Mouse (Mus musculus) hindbrain, embryonic 10.5 days (tissue): ENCODE data around the gene Slc6a5. TPM values are rescaled to one million over a fixed set of nuclear protein-coding genes. Genes with fewer than 3 reads are reported as not detected.
"Not testable (repeated sequence)": the region's sequence is repeated elsewhere in the genome, so short reads cannot be mapped to it uniquely, and the experiment has no call there.

Experiments used
- DNase-seq: peaks from one replicate; pipeline ENCODE4 v3.0.0-alpha.2; 2017; ENCODE audit warnings: low spot score
- H3K27ac ChIP-seq: fragments of 300-500 bp; sonication (generic); 2 replicates; pipeline ENCODE4 v1.5.1; 2016; ENCODE audit warnings: mild to moderate bottlenecking, moderate library complexity
- H3K27me3 ChIP-seq: fragments of 300-500 bp; sonication (generic); 2 replicates; pipeline ENCODE4 v1.6.1; 2016; ENCODE audit warnings: mild to moderate bottlenecking; ENCODE audit not compliant: poor library complexity, insufficient read depth, severe bottlenecking
- H3K36me3 ChIP-seq: fragments of 300-500 bp; sonication (generic); 2 replicates; pipeline ENCODE4 v1.6.1; 2016; ENCODE audit warnings: mild to moderate bottlenecking, moderate library complexity
- H3K4me1 ChIP-seq: fragments of 300-500 bp; sonication (generic); replicated peaks from 2 replicates; pipeline ENCODE4 v1.6.1; 2016; ENCODE audit warnings: mild to moderate bottlenecking
- H3K4me3 ChIP-seq: fragments of 300-500 bp; sonication (generic); 2 replicates; pipeline ENCODE4 v1.5.1; 2016; ENCODE audit warnings: mild to moderate bottlenecking, moderate library complexity
- H3K9me3 ChIP-seq: fragments of 300-500 bp; sonication (generic); 2 replicates; pipeline ENCODE4 v1.6.1; 2016; ENCODE audit warnings: mild to moderate bottlenecking, moderate library complexity
- WGBS: fragments of 180-500 bp; shearing (Covaris S2); methylation state at CpG from one replicate; pipeline ENCODE4 v1.1.7; 2016; 5-methylcytosine and 5-hydroxymethylcytosine counted together
- polyA plus RNA-seq: library from polyadenylated mRNA; unstranded; fragments of >200 nt; fragmentation: Nextera tagmentation; extraction: Ambion mirVana; gene quantifications from 2 replicates; pipeline ENCODE4 v1.2.1, GENCODE M21; 2016

Slc6a5 gene
- polyA plus RNA-seq, 1 experiment from 2014 or later: 4.1 TPM

- Histone ChIP-seq H3K4me1 (peaks cover 12% of the 10 kb centered on the region), H3K27ac (no peak overlapping the region), H3K27me3 (peaks cover 90% of the 10 kb centered on the region), H3K4me3 (no peak overlapping the region), H3K36me3 (no peaks in the 10 kb centered on the region), H3K9me3 (0 out of 2 replicates have a peak, but pooled peaks cover 2% of the 10 kb centered on the region)
- DNase-seq: no peak
- WGBS: 87% methylated on average over 4 of the region's 4 CpGs
Observed at GRCm38 (mm10) chr7:49919494-49919893, 9.5 kb downstream of the Slc6a5 start.

GRCm38 (mm10) chr7:49920751-49921150 is 10.8 kb downstream of the Slc6a5 start:
- no peaks in the 10 kb centered on the region for H3K36me3 ChIP-seq
- no peak for DNase-seq
- 0 out of 2 replicates have a peak, but pooled peaks cover 2% of the 10 kb centered on the region for H3K9me3 ChIP-seq
- H3K4me3 ChIP-seq: no peak overlapping the region
- H3K27ac ChIP-seq: no peak overlapping the region
- 79% methylated on average over 4 of the region's 4 CpGs for WGBS
- H3K27me3 ChIP-seq: peaks cover 85% of the 10 kb centered on the region
- H3K4me1 ChIP-seq: peaks cover 11% of the 10 kb centered on the region

- H3K27me3 ChIP-seq: peaks cover 74% of the 10 kb centered on the region
- WGBS: 39% methylated on average over 4 of the region's 4 CpGs
- peak overlapping the region; percentile 67 for H3K27ac ChIP-seq
- H3K4me3 ChIP-seq: peak overlapping the region; percentile 6; the same call in 1 of the 2 replicates
- H3K9me3 ChIP-seq: 0 out of 2 replicates have a peak, but pooled peaks cover 2% of the 10 kb centered on the region
- peaks cover 9% of the 10 kb centered on the region for H3K4me1 ChIP-seq
- no peaks in the 10 kb centered on the region for H3K36me3 ChIP-seq
- DNase-seq: peak; percentile 18
Observed at GRCm38 (mm10) chr7:49922928-49923327, 13.0 kb downstream of the Slc6a5 start.

- peak overlapping the region; percentile 6; the same call in 1 of the 2 replicates for H3K4me3 ChIP-seq
- H3K27ac ChIP-seq: peak overlapping the region; percentile 67
- H3K27me3 ChIP-seq: peaks cover 74% of the 10 kb centered on the region
- H3K36me3 ChIP-seq: no peaks in the 10 kb centered on the region
- DNase-seq: peak; percentile 85
- H3K4me1 ChIP-seq: peaks cover 9% of the 10 kb centered on the region
- 0 out of 2 replicates have a peak, but pooled peaks cover 2% of the 10 kb centered on the region for H3K9me3 ChIP-seq
- WGBS: under 1% methylated on average over 13 of the region's 13 CpGs
Observed at GRCm38 (mm10) chr7:49923376-49923775, 13.4 kb downstream of the Slc6a5 start.

GRCm38 (mm10) chr7:49928571-49928970 is 18.6 kb downstream of the Slc6a5 start:
- Histone ChIP-seq H3K4me3 (no peak overlapping the region), H3K27ac (no peak overlapping the region), H3K4me1 (0 out of 2 replicates have a peak, but pooled peaks cover 3% of the 10 kb centered on the region), H3K36me3 (no peaks in the 10 kb centered on the region), H3K27me3 (peaks cover 46% of the 10 kb centered on the region), H3K9me3 (no peaks in the 10 kb centered on the region)
- DNase-seq: no peak
- 70% methylated on average over 3 of the region's 3 CpGs for WGBS

- Histone ChIP-seq H3K4me3 (no peak overlapping the region), H3K9me3 (no peaks in the 10 kb centered on the region), H3K4me1 (0 out of 2 replicates have a peak, but pooled peaks cover 3% of the 10 kb centered on the region), H3K36me3 (no peaks in the 10 kb centered on the region), H3K27ac (no peak overlapping the region), H3K27me3 (peaks cover 36% of the 10 kb centered on the region)
- 63% methylated on average over 4 of the region's 4 CpGs for WGBS
- no peak for DNase-seq
Observed at GRCm38 (mm10) chr7:49929999-49930398, 20.1 kb downstream of the Slc6a5 start.

GRCm38 (mm10) chr7:49933386-49934115 is 23.6 kb downstream of the Slc6a5 start:
- 85% methylated on average over 14 of the region's 14 CpGs for WGBS
- H3K27me3 ChIP-seq: peaks cover 16% of the 10 kb centered on the region
- H3K9me3 ChIP-seq, DNase-seq, H3K27ac ChIP-seq, H3K4me1 ChIP-seq, H3K36me3 ChIP-seq, H3K4me3 ChIP-seq: not testable (repeated sequence)

- peaks cover 6% of the 10 kb centered on the region for H3K27me3 ChIP-seq
- WGBS: 86% methylated on average over 3 of the region's 3 CpGs
Observed at GRCm38 (mm10) chr7:49936821-49937220, 26.9 kb downstream of the Slc6a5 start.

GRCm38 (mm10) chr7:49942023-49942422 is 32.1 kb downstream of the Slc6a5 start:
- no peak for DNase-seq
- WGBS: 81% methylated on average over 3 of the region's 3 CpGs
- Histone ChIP-seq H3K9me3 (no peaks in the 10 kb centered on the region), H3K27ac (no peak overlapping the region), H3K4me3 (no peak overlapping the region), H3K36me3 (no peaks in the 10 kb centered on the region), H3K4me1 (0 out of 2 replicates have a peak, but pooled peaks cover 3% of the 10 kb centered on the region), H3K27me3 (no peaks in the 10 kb centered on the region)

More at GRCm38 (mm10) chr7:49936821-49937220, 26.9 kb downstream of the Slc6a5 start:
- no peaks in the 10 kb centered on the region for H3K9me3 ChIP-seq
- no peak for DNase-seq
- no peak overlapping the region for H3K27ac ChIP-seq
- H3K36me3 ChIP-seq: no peaks in the 10 kb centered on the region
- H3K4me1 ChIP-seq: no peaks in the 10 kb centered on the region
- no peak overlapping the region for H3K4me3 ChIP-seq

- 55% methylated on average over 5 of the region's 5 CpGs for WGBS
- DNase-seq: no peak
- H3K4me1 ChIP-seq: 0 out of 2 replicates have a peak, but pooled peaks cover 3% of the 10 kb centered on the region
- no peaks in the 10 kb centered on the region for H3K9me3 ChIP-seq
- no peak overlapping the region for H3K4me3 ChIP-seq
- no peak overlapping the region for H3K27ac ChIP-seq
- no peaks in the 10 kb centered on the region for H3K36me3 ChIP-seq
- no peaks in the 10 kb centered on the region for H3K27me3 ChIP-seq
Observed at GRCm38 (mm10) chr7:49942490-49942889, 32.5 kb downstream of the Slc6a5 start.

GRCm38 (mm10) chr7:49946691-49947090 is 36.7 kb downstream of the Slc6a5 start:
- H3K27ac ChIP-seq: no peak overlapping the region
- H3K36me3 ChIP-seq: no peaks in the 10 kb centered on the region
- 91% methylated on average over 9 of the region's 9 CpGs for WGBS
- H3K9me3 ChIP-seq: no peaks in the 10 kb centered on the region
- H3K4me1 ChIP-seq: 0 out of 2 replicates have a peak, but pooled peaks cover 3% of the 10 kb centered on the region
- no peak overlapping the region for H3K4me3 ChIP-seq
- DNase-seq: no peak
- H3K27me3 ChIP-seq: no peaks in the 10 kb centered on the region

GRCm38 (mm10) chr7:49953546-49954181 is 43.7 kb downstream of the Slc6a5 start:
- Histone ChIP-seq H3K27me3 (no peaks in the 10 kb centered on the region), H3K36me3 (no peaks in the 10 kb centered on the region), H3K4me3 (no peak overlapping the region), H3K4me1 (0 out of 2 replicates have a peak, but pooled peaks cover 8% of the 10 kb centered on the region), H3K9me3 (no peaks in the 10 kb centered on the region), H3K27ac (no peak overlapping the region)
- DNase-seq: no peak
- WGBS: 63% methylated on average over 4 of the region's 4 CpGs

- Histone ChIP-seq H3K9me3 (no peaks in the 10 kb centered on the region), H3K27me3 (0 out of 2 replicates have a peak, but pooled peaks cover 3% of the 10 kb centered on the region), H3K27ac (no peak overlapping the region), H3K4me1 (0 out of 2 replicates have a peak, but pooled peaks cover 8% of the 10 kb centered on the region), H3K4me3 (no peak overlapping the region), H3K36me3 (no peaks in the 10 kb centered on the region)
- no peak for DNase-seq
- WGBS: 88% methylated on average over 7 of the region's 7 CpGs
Observed at GRCm38 (mm10) chr7:49954834-49955233, 44.9 kb downstream of the Slc6a5 start.
